Mouse (Mus musculus) CH12.LX (cell line): ENCODE results near the gene Fam171a2. TPM values are rescaled to one million over a fixed set of nuclear protein-coding genes. Genes with fewer than 3 reads are reported as not detected.

ENCODE experiments used
- DNase-seq: peaks from one replicate; pipeline ENCODE4 v3.0.0-alpha.2; 2013; ENCODE audit errors: extremely low read depth
- H3K27ac ChIP-seq: 2 replicates; pipeline ENCODE4 v1.5.1; 2012; ENCODE audit warnings: low read depth, mild to moderate bottlenecking, control low read depth, moderate library complexity; ENCODE audit not compliant: insufficient read depth
- H3K27me3 ChIP-seq: replicated peaks from 2 replicates; pipeline ENCODE3; 2012; ENCODE audit warnings: inconsistent platforms
- H3K36me3 ChIP-seq, 2 experiments: replicated peaks in 1 of 2; 2 replicates each; pipeline versions ENCODE3 to v1.6.1; 2012; ENCODE audit warnings: inconsistent platforms in 1 of 2, low read length in 1 of 2, mild to moderate bottlenecking in 1 of 2, mixed read lengths in 1 of 2, moderate library complexity in 1 of 2; ENCODE audit not compliant: control insufficient read depth in 1 of 2, insufficient read depth in 1 of 2
- H3K4me1 ChIP-seq, 2 experiments: 2 replicates each; pipeline ENCODE4 v1.6.1; 2012; ENCODE audit warnings: inconsistent platforms in 1 of 2, moderate library complexity in 1 of 2; ENCODE audit not compliant: insufficient read depth in 2 of 2, control insufficient read depth in 1 of 2
- H3K4me2 ChIP-seq: 2 replicates; pipeline ENCODE4 v1.6.1; 2012; ENCODE audit warnings: low read depth, mild to moderate bottlenecking, control low read depth; ENCODE audit not compliant: poor library complexity, insufficient read depth, severe bottlenecking
- H3K4me3 ChIP-seq, 3 experiments: fragments of 150-350 bp in 1 of 3; sonication (generic) in 1 of 3; replicated peaks in 1 of 3; 2 replicates each; pipeline versions ENCODE3 to v1.5.1; 2011 to 2012; ENCODE audit warnings: low read depth in 2 of 3, low read length in 2 of 3, mild to moderate bottlenecking in 2 of 3, moderate library complexity in 2 of 3, control low read depth in 1 of 3, improper control_type of control experiment in 1 of 3, inconsistent platforms in 1 of 3, mixed read lengths in 1 of 3; ENCODE audit not compliant: poor library complexity in 1 of 3
- H3K79me2 ChIP-seq: replicated peaks from 2 replicates; pipeline ENCODE4 v1.6.1; 2012; ENCODE audit warnings: mild to moderate bottlenecking, moderate library complexity; ENCODE audit not compliant: control insufficient read depth, poor library complexity, insufficient read depth, severe bottlenecking; ENCODE audit errors: extremely low read depth
- H3K9ac ChIP-seq: 2 replicates; pipeline ENCODE4 v1.6.1; 2012; ENCODE audit warnings: low read depth, mild to moderate bottlenecking, control low read depth, moderate library complexity; ENCODE audit not compliant: insufficient read depth
- H3K9me3 ChIP-seq: replicated peaks from 2 replicates; pipeline ENCODE3; 2012; ENCODE audit warnings: low read length, inconsistent platforms, mixed read lengths
- BHLHE40 ChIP-seq: IDR thresholded peaks from 2 replicates; pipeline ENCODE4 v1.6.1; 2011; ENCODE audit warnings: mild to moderate bottlenecking, low read depth, low read length, improper control_type of control experiment
- CTCF ChIP-seq, 2 experiments: IDR thresholded peaks in 1 of 2; conservative IDR thresholded peaks in 1 of 2; 2 replicates each; pipeline ENCODE4 v1.5.1; 2011 to 2012; ENCODE audit warnings: low read depth in 2 of 2, low read length in 2 of 2, improper control_type of control experiment in 1 of 2, inconsistent platforms in 1 of 2, mild to moderate bottlenecking in 1 of 2, moderate library complexity in 1 of 2
- E2F4 ChIP-seq: IDR thresholded peaks from 2 replicates; pipeline ENCODE4 v1.6.1; 2011; ENCODE audit warnings: low read depth, low read length, improper control_type of control experiment; ENCODE audit not compliant: insufficient replicate concordance
- ELF1 ChIP-seq: IDR thresholded peaks from 2 replicates; pipeline ENCODE4 v1.6.1; 2014; ENCODE audit warnings: low read depth, mild to moderate bottlenecking, inconsistent platforms, low read length, improper control_type of control experiment
- EP300 ChIP-seq: IDR thresholded peaks from 2 replicates; pipeline ENCODE4 v1.6.1; 2011; ENCODE audit warnings: low read length, improper control_type of control experiment
- ETS1 ChIP-seq: conservative IDR thresholded peaks from 2 replicates; pipeline ENCODE4 v1.6.1; 2012; ENCODE audit warnings: low read depth, mild to moderate bottlenecking, inconsistent platforms, low read length, improper control_type of control experiment, moderate library complexity
- GABPA ChIP-seq: IDR thresholded peaks from 2 replicates; pipeline ENCODE4 v1.6.1; 2012; ENCODE audit warnings: low read depth, low read length, improper control_type of control experiment, inconsistent platforms; ENCODE audit not compliant: insufficient replicate concordance
- IRF4 ChIP-seq: IDR thresholded peaks from 2 replicates; pipeline ENCODE4 v1.6.1; 2014; ENCODE audit warnings: low read depth, mild to moderate bottlenecking, inconsistent platforms, low read length, improper control_type of control experiment
- JUN ChIP-seq: IDR thresholded peaks from 2 replicates; pipeline ENCODE4 v1.6.1; 2011; ENCODE audit warnings: low read depth, mild to moderate bottlenecking, low read length, improper control_type of control experiment, moderate library complexity; ENCODE audit not compliant: insufficient read depth
- JUND ChIP-seq: conservative IDR thresholded peaks from 2 replicates; pipeline ENCODE4 v1.6.1; 2011; ENCODE audit warnings: low read depth, low read length, improper control_type of control experiment
- KAT2A ChIP-seq: IDR thresholded peaks from 2 replicates; pipeline ENCODE4 v1.6.1; 2012; ENCODE audit warnings: low read length, improper control_type of control experiment, inconsistent platforms; ENCODE audit not compliant: insufficient replicate concordance
- MAX ChIP-seq: IDR thresholded peaks from 2 replicates; pipeline ENCODE4 v1.6.1; 2011; ENCODE audit warnings: low read length, improper control_type of control experiment
- MAZ ChIP-seq: IDR thresholded peaks from 2 replicates; pipeline ENCODE4 v1.6.1; 2012; ENCODE audit warnings: low read depth, mild to moderate bottlenecking, inconsistent platforms, low read length, improper control_type of control experiment, moderate library complexity
- MEF2A ChIP-seq: IDR thresholded peaks from 2 replicates; pipeline ENCODE4 v1.6.1; 2014; ENCODE audit warnings: low read depth, mild to moderate bottlenecking, inconsistent platforms, low read length, improper control_type of control experiment, borderline replicate concordance
- MXI1 ChIP-seq: IDR thresholded peaks from 2 replicates; pipeline ENCODE4 v1.6.1; 2011; ENCODE audit warnings: mild to moderate bottlenecking, low read depth, low read length, improper control_type of control experiment
- MYC ChIP-seq: IDR thresholded peaks from 2 replicates; pipeline ENCODE4 v1.6.1; 2011; ENCODE audit warnings: low read depth, mild to moderate bottlenecking, improper control_type of control experiment, low read length
- NELFE ChIP-seq: IDR thresholded peaks from 2 replicates; pipeline ENCODE4 v1.6.1; 2011; ENCODE audit warnings: low read depth, low read length, improper control_type of control experiment
- NRF1 ChIP-seq: IDR thresholded peaks from 2 replicates; pipeline ENCODE4 v1.6.1; 2014; ENCODE audit warnings: low read depth, mild to moderate bottlenecking, inconsistent platforms, low read length, improper control_type of control experiment, moderate library complexity
- PAX5 ChIP-seq: IDR thresholded peaks from 2 replicates; pipeline ENCODE4 v1.6.1; 2012; ENCODE audit warnings: low read length, inconsistent platforms, mixed read lengths
- POLR2A ChIP-seq: IDR thresholded peaks from 2 replicates; pipeline ENCODE4 v1.6.1; 2011; ENCODE audit warnings: low read depth, mild to moderate bottlenecking, improper control_type of control experiment, low read length
- POLR2AphosphoS2 ChIP-seq: IDR thresholded peaks from 2 replicates; pipeline ENCODE4 v1.6.1; 2011; ENCODE audit warnings: low read depth, low read length, improper control_type of control experiment
- RAD21 ChIP-seq: IDR thresholded peaks from 2 replicates; pipeline ENCODE4 v1.6.1; 2011; ENCODE audit warnings: low read depth, mild to moderate bottlenecking, low read length, improper control_type of control experiment, moderate library complexity
- RCOR1 ChIP-seq: conservative IDR thresholded peaks from 2 replicates; pipeline ENCODE4 v1.6.1; 2012; ENCODE audit warnings: low read depth, mild to moderate bottlenecking, inconsistent platforms, low read length, improper control_type of control experiment
- SIN3A ChIP-seq: IDR thresholded peaks from 2 replicates; pipeline ENCODE4 v1.6.1; 2012; ENCODE audit warnings: low read length, improper control_type of control experiment, inconsistent platforms
- SMC3 ChIP-seq: IDR thresholded peaks from 2 replicates; pipeline ENCODE4 v1.6.1; 2011; ENCODE audit warnings: low read depth, low read length, improper control_type of control experiment
- TBP ChIP-seq: conservative IDR thresholded peaks from 2 replicates; pipeline ENCODE4 v1.6.1; 2011; ENCODE audit warnings: low read depth, low read length, improper control_type of control experiment
- TCF12 ChIP-seq: IDR thresholded peaks from 2 replicates; pipeline ENCODE4 v1.6.1; 2014; ENCODE audit warnings: low read depth, mild to moderate bottlenecking, inconsistent platforms, low read length, improper control_type of control experiment
- UBTF ChIP-seq: IDR thresholded peaks from 2 replicates; pipeline ENCODE4 v1.6.1; 2012; ENCODE audit warnings: low read depth, mild to moderate bottlenecking, inconsistent platforms, low read length, improper control_type of control experiment, moderate library complexity
- USF2 ChIP-seq: conservative IDR thresholded peaks from 2 replicates; pipeline ENCODE4 v1.6.1; 2011; ENCODE audit warnings: low read depth, low read length, improper control_type of control experiment
- ZC3H11A ChIP-seq: IDR thresholded peaks from 2 replicates; pipeline ENCODE4 v1.6.1; 2012; ENCODE audit warnings: low read depth, mild to moderate bottlenecking, inconsistent platforms, low read length, improper control_type of control experiment
- ZKSCAN1 ChIP-seq: IDR thresholded peaks from 2 replicates; pipeline ENCODE4 v1.6.1; 2012; ENCODE audit warnings: low read depth, inconsistent platforms, low read length, improper control_type of control experiment, borderline replicate concordance
- ZMIZ1 ChIP-seq: IDR thresholded peaks from 2 replicates; pipeline ENCODE4 v1.6.1; 2012; ENCODE audit warnings: low read depth, mild to moderate bottlenecking, inconsistent platforms, low read length, improper control_type of control experiment
- ZNF384 ChIP-seq: IDR thresholded peaks from 2 replicates; pipeline ENCODE4 v1.6.1; 2012; ENCODE audit warnings: low read depth, low read length, improper control_type of control experiment, inconsistent platforms
- dilution Hi-C: fragments of 300-500 bp; cut with MboI; formaldehyde crosslinking; loops from 2 replicates; pipeline ENCODE4 v1.14.3; 2020; ENCODE audit warnings: low sequenced_read_pairs; ENCODE audit not compliant: extremely low pct_unique_long_range_greater_than_20kb, extremely low pct_ligation_motif_present
- in situ Hi-C: fragments of 300-500 bp; cut with MboI; formaldehyde crosslinking; loops from 3 replicates; pipeline ENCODE4 v1.14.3; 2019; ENCODE audit warnings: low sequenced_read_pairs, low pct_ligation_motif_present, low pct_unique_long_range_greater_than_20kb, mixed read lengths
- polyA plus RNA-seq: library from polyadenylated mRNA; unstranded; fragments of >175 nt; gene quantifications from 2 replicates; pipeline ENCODE4 v1.2.1, GENCODE M21; 2012; ENCODE audit warnings: low read depth; ENCODE audit not compliant: insufficient read length
- total RNA-seq, 2 experiments: library from RNA; depleted of rRNA; stranded (reverse); fragments of 300-350 nt in 1 of 2; fragments of >200 nt in 1 of 2; gene quantifications; 2 replicates each; pipeline ENCODE4 v1.2.3; 2012 to 2014

Gene Fam171a2
- total and polyA plus RNA-seq, 3 experiments, result not detected

GRCm38 (mm10) chr11:102434406-102434805, 13.1 kb downstream of the Fam171a2 start:
- peaks cover 29% of the 10 kb centered on the region for H3K9me3 ChIP-seq
- DNase-seq, result peak; percentile 97
- H3K4me1 ChIP-seq, result peaks cover 27 to 47% of the 10 kb centered on the region in 2 experiments
- H3K4me3 ChIP-seq, result peak overlapping the region in 1 of 3 experiments; percentile 60
- H3K4me2 ChIP-seq, result no peak overlapping the region
- in situ Hi-C loops, result loop anchor here (5.0 kb wide), 1 partner anchor 132 kb away; no protein-coding TSS in a partner anchor
- H3K9ac ChIP-seq, result no peak overlapping the region
- H3K27me3 ChIP-seq, result no peaks in the 10 kb centered on the region
- H3K36me3 ChIP-seq, result peaks cover 24 to 47% of the 10 kb centered on the region in 2 experiments
- no peak for TF ChIP-seq JUN
- no peak for TF ChIP-seq RCOR1
- peak; percentile 46; the same call in 1 of the 2 replicates for TF ChIP-seq MYC
- no peak for TF ChIP-seq MXI1
- TF ChIP-seq ZC3H11A, result peak; percentile 73
- no peak for TF ChIP-seq USF2
- TF ChIP-seq NELFE, result peak; percentile 57; the same call in 1 of the 2 replicates
- no peak for TF ChIP-seq JUND
- no peak for TF ChIP-seq UBTF
- TF ChIP-seq BHLHE40, result peak; percentile 36; the same call in 1 of the 2 replicates
- no peak; the same call in 1 of the 2 replicates for TF ChIP-seq MAX
- no peak for TF ChIP-seq ZKSCAN1
- no peak for TF ChIP-seq ZNF384
- peak; percentile 6; the same call in 1 of the 2 replicates for TF ChIP-seq ETS1
- TF ChIP-seq SMC3, result peak; percentile 93
- TF ChIP-seq RAD21, result peak; percentile 96
- TF ChIP-seq MAZ, result no peak
- TF ChIP-seq CTCF (conservative IDR thresholded peaks at IDR 0.05 in 1 of 2, IDR thresholded peaks at IDR 0.05 in 1 of 2; ENCODE audit: low read depth in 2 of 2, low read length in 2 of 2), result peak; percentile 95 to 97
- TF ChIP-seq GABPA, result no peak
- TF ChIP-seq ELF1, result 0 out of 2 replicates have a peak, but pooled peaks have one; percentile 14
- TF ChIP-seq POLR2AphosphoS2, result no peak
- 0 out of 2 replicates have a peak, but pooled peaks have one; percentile 22 for TF ChIP-seq TBP
- TF ChIP-seq SIN3A, result peak; percentile 71; the same call in 1 of the 2 replicates
- TF ChIP-seq KAT2A, result no peak
- TF ChIP-seq MEF2A, result peak; percentile 65; the same call in 1 of the 2 replicates
- no peak for TF ChIP-seq NRF1
- TF ChIP-seq TCF12, result peak; percentile 44; the same call in 1 of the 2 replicates
- TF ChIP-seq POLR2A, result no peak
- TF ChIP-seq EP300, result no peak
- TF ChIP-seq ZMIZ1, result no peak
- TF ChIP-seq IRF4, result peak; percentile 41; the same call in 1 of the 2 replicates
- TF ChIP-seq E2F4, result no peak
- TF ChIP-seq PAX5, result no peak
- TF ChIP-seq, all 38 proteins: peak for 14
- dilution Hi-C loops, result no loop called here
- Histone ChIP-seq H3K79me2 (no peaks in the 10 kb centered on the region), H3K27ac (no peak overlapping the region)
